Mouse (Mus musculus): ENCODE data around the gene Klhdc1. TPM values are rescaled to one million over a fixed set of nuclear protein-coding genes. Genes with fewer than 3 reads are reported as not detected.

The Klhdc1 gene
- 12.1 TPM for polyA plus RNA-seq (2014; fragmentation: Illumina TruSeq; extraction: RNeasy Lipid Tissue Mini Kit (QIAGEN cat#74804); ENCODE audit: low read depth, low replicate concordance)

GRCm38 (mm10) chr12:69240876-69241275 is at the start of gene Klhdc1:
Gene Klhdc1, plus strand, starts transcription at chr12:69241176.

GRCm38 (mm10) chr12:69196444-69197377 is 44.3 kb upstream of the Klhdc1 start, which contains the start of gene Gm49383:
Gene Gm49383, minus strand, starts transcription at chr12:69197104.

GRCm38 (mm10) chr12:69198164-69198535 is 42.8 kb upstream of the Klhdc1 start, which contains the start of gene Dnaaf2:
Gene Dnaaf2, minus strand, starts transcription at chr12:69198429.

DNA sequence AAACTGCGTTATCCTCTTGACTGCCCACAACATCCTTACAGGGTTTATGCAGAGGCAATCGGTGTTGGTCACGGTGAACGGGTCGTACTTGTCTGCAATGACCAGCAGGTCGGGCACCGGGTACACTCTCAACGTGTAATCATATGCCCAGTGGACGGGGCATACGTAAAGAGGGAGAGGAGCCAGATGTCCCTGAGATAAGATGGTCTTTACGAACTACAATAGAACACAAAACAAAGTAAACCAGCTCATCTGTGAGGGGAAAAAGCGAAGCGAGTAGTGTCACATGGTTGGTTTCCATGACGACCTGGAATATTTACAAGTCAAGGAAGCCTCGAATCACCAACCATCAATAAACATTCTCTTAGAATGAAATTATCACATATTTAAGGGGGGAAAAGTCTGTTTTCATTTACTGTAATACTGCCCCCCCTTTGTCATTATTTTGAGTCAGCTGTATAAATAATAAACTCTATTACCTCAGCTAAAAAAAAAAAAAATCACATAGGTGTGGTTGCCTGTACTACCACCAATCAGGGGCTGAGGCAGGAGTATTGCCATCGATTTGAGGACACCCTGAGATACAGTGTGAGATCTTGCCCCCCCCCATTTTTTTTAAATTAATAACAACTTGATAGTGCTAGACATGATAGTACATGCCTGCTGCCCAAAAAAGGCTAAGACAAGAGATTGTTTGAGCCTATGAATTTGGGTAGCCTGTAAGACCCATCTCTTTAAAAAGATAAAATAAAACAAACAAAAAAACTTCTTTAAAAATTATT is 36.7 kb upstream of the Klhdc1 start, which contains the start of gene Gm49384:
Gene Gm49384 (minus strand): TSS at position 216 of the 782 bp plus-strand sequence.

GRCm38 (mm10) chr12:69227776-69228466 is 13.1 kb upstream of the Klhdc1 start, which contains the start of gene Pole2:
Gene Pole2, minus strand, starts transcription at chr12:69228195.

DNA sequence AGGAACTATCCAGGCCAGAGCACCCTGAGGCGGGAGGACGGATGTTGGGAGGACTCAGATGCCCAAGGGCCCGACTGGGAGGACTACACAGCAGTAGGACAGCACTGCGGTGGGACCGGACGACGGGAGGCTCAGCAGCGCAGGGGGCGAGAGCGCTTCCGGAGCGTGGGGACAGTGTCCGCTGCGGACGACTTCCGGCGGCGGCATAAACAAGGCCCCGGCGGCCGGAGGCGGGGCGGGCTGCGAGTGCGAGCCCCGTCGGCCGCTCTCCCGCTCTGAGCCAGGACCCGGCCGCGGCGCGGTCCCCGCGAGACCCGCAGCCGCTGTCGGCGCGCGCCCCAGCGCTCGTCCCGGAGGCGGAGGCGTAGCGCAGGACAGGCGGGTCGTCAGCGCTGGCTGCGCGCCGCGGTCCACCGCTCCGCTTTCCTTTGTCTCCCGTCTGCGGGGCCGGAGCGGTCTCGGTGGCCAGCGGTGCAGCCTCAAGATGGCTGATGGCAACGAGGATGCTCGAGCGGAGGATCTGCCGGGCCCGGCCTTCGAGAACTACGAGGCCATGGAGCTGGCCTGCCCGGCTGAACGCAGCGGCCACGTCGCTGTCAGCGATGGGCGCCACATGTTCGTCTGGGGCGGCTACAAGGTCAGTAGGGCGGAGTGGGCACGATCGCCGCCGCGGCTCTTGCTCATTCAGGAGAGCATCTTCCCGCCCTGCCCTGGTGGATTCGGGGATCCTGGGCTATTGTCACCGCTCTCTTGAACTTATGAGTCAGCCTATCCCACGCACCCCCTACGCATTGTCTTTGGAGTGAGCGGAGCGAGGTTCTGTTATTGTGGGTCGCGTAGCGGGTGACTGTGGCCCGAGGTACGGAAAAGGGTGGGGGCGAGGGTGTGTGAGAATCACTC is 55.8 kb downstream of the Klhdc1 start, which contains the start of gene Klhdc2:
Gene Klhdc2 (plus strand): TSS at position 171 of the 900 bp plus-strand sequence.

Other genes starting within 250 kb of the Klhdc1 start
- gene Rps29, start 82.0 kb upstream of the Klhdc1 start, polyA plus RNA-seq (2014; fragmentation: Illumina TruSeq; extraction: RNeasy Lipid Tissue Mini Kit (QIAGEN cat#74804); ENCODE audit: low read depth, low replicate concordance) = 54.5 TPM
- 4.6 TPM for gene Lrr1, start 72.4 kb upstream of the Klhdc1 start, polyA plus RNA-seq (2014; fragmentation: Illumina TruSeq; extraction: RNeasy Lipid Tissue Mini Kit (QIAGEN cat#74804); ENCODE audit: low read depth, low replicate concordance)
- gene Rpl36al, start 57.1 kb upstream of the Klhdc1 start, polyA plus RNA-seq (2014; fragmentation: Illumina TruSeq; extraction: RNeasy Lipid Tissue Mini Kit (QIAGEN cat#74804); ENCODE audit: low read depth, low replicate concordance) = 142 TPM
- 99.6 TPM for gene Mgat2, start 57.0 kb upstream of the Klhdc1 start, polyA plus RNA-seq (2014; fragmentation: Illumina TruSeq; extraction: RNeasy Lipid Tissue Mini Kit (QIAGEN cat#74804); ENCODE audit: low read depth, low replicate concordance)
- not detected for gene Gm49383, start 44.1 kb upstream of the Klhdc1 start, polyA plus RNA-seq (2014; fragmentation: Illumina TruSeq; extraction: RNeasy Lipid Tissue Mini Kit (QIAGEN cat#74804); ENCODE audit: low read depth, low replicate concordance)
- 2.8 TPM for gene Dnaaf2, start 42.7 kb upstream of the Klhdc1 start, polyA plus RNA-seq (2014; fragmentation: Illumina TruSeq; extraction: RNeasy Lipid Tissue Mini Kit (QIAGEN cat#74804); ENCODE audit: low read depth, low replicate concordance)
- gene Gm49384, start 36.9 kb upstream of the Klhdc1 start, polyA plus RNA-seq (2014; fragmentation: Illumina TruSeq; extraction: RNeasy Lipid Tissue Mini Kit (QIAGEN cat#74804); ENCODE audit: low read depth, low replicate concordance) = 9.5 TPM
- 9.3 TPM for gene Pole2, start 13.0 kb upstream of the Klhdc1 start, polyA plus RNA-seq (2014; fragmentation: Illumina TruSeq; extraction: RNeasy Lipid Tissue Mini Kit (QIAGEN cat#74804); ENCODE audit: low read depth, low replicate concordance)
- 76.0 TPM for gene Klhdc2, start 55.5 kb downstream of the Klhdc1 start, polyA plus RNA-seq (2014; fragmentation: Illumina TruSeq; extraction: RNeasy Lipid Tissue Mini Kit (QIAGEN cat#74804); ENCODE audit: low read depth, low replicate concordance)
- gene Nemf, start 116.0 kb downstream of the Klhdc1 start, polyA plus RNA-seq (2014; fragmentation: Illumina TruSeq; extraction: RNeasy Lipid Tissue Mini Kit (QIAGEN cat#74804); ENCODE audit: low read depth, low replicate concordance) = 150 TPM
- gene Arf6, start 131.0 kb downstream of the Klhdc1 start, polyA plus RNA-seq (2014; fragmentation: Illumina TruSeq; extraction: RNeasy Lipid Tissue Mini Kit (QIAGEN cat#74804); ENCODE audit: low read depth, low replicate concordance) = 153 TPM
- not detected for gene Gm9887, start 131.3 kb downstream of the Klhdc1 start, polyA plus RNA-seq (2014; fragmentation: Illumina TruSeq; extraction: RNeasy Lipid Tissue Mini Kit (QIAGEN cat#74804); ENCODE audit: low read depth, low replicate concordance)

Measured in sigmoid colon, adult 10 weeks (tissue).